Mouse (Mus musculus): ENCODE results near the gene Selenok.

Gene Selenok

GRCm38 (mm10) chr14:29968075-29968821 is at the start of gene Selenok:
Selenok (plus strand) TSS chr14:29968308.
- DNase-seq (ENCODE audit: low read depth, low spot score): peak; percentile 96

GRCm38 (mm10) chr14:29928966-29929365 is 39.1 kb upstream of the Selenok start:
- no peak for DNase-seq (ENCODE audit: low read depth, low spot score)

- no peak for DNase-seq (ENCODE audit: low read depth, low spot score)
Measured at GRCm38 (mm10) chr14:29935516-29935915, 32.6 kb upstream of the Selenok start.

- DNase-seq (ENCODE audit: low read depth, low spot score): no peak
Measured at GRCm38 (mm10) chr14:29937466-29937865, 30.6 kb upstream of the Selenok start.

GRCm38 (mm10) chr14:29939600-29940312 is 28.4 kb upstream of the Selenok start:
- no peak for DNase-seq (ENCODE audit: low read depth, low spot score)

- DNase-seq (ENCODE audit: low read depth, low spot score): no peak
Measured at GRCm38 (mm10) chr14:29940313-29940812, 27.7 kb upstream of the Selenok start.

- no peak for DNase-seq (ENCODE audit: low read depth, low spot score)
Measured at GRCm38 (mm10) chr14:29940877-29941276, 27.2 kb upstream of the Selenok start.

- DNase-seq (ENCODE audit: low read depth, low spot score): no peak
Measured at GRCm38 (mm10) chr14:29946761-29947309, 21.3 kb upstream of the Selenok start.

GRCm38 (mm10) chr14:29950805-29951204 is 17.3 kb upstream of the Selenok start:
- DNase-seq (ENCODE audit: low read depth, low spot score): no peak

GRCm38 (mm10) chr14:29957393-29957792 is 10.7 kb upstream of the Selenok start:
- DNase-seq (ENCODE audit: low read depth, low spot score): no peak

GRCm38 (mm10) chr14:29967611-29968010 is 497 bp upstream of the Selenok start:
- DNase-seq (ENCODE audit: low read depth, low spot score): no peak

GRCm38 (mm10) chr14:29971446-29971845 is 3.3 kb downstream of the Selenok start:
- no peak for DNase-seq (ENCODE audit: low read depth, low spot score)

GRCm38 (mm10) chr14:29971993-29972392 is 3.9 kb downstream of the Selenok start:
- DNase-seq (ENCODE audit: low read depth, low spot score): no peak

- DNase-seq (ENCODE audit: low read depth, low spot score): no peak
Measured at GRCm38 (mm10) chr14:29976927-29977326, 8.8 kb downstream of the Selenok start.

- DNase-seq (ENCODE audit: low read depth, low spot score): peak; percentile 60
Measured at GRCm38 (mm10) chr14:29978254-29979204, 10.4 kb downstream of the Selenok start, which contains the start of gene Actr8. Actr8 (plus strand) TSS chr14:29978337.

GRCm38 (mm10) chr14:29980447-29981205 is 12.5 kb downstream of the Selenok start:
- peak; percentile 13 for DNase-seq (ENCODE audit: low read depth, low spot score)

GRCm38 (mm10) chr14:29986096-29986495 is 18.0 kb downstream of the Selenok start:
- DNase-seq (ENCODE audit: low read depth, low spot score): no peak

- no peak for DNase-seq (ENCODE audit: low read depth, low spot score)
Measured at GRCm38 (mm10) chr14:29987276-29987675, 19.2 kb downstream of the Selenok start.

GRCm38 (mm10) chr14:29987739-29988138 is 19.6 kb downstream of the Selenok start:
- DNase-seq (ENCODE audit: low read depth, low spot score): no peak

- no peak for DNase-seq (ENCODE audit: low read depth, low spot score)
Measured at GRCm38 (mm10) chr14:29988337-29988736, 20.2 kb downstream of the Selenok start.
